Comparison of ENCODE assay signal across 8 mouse cellular contexts in genomic region chr11:90142393-90142792, GRCm38 (mm10). TPM values are rescaled to one million over a fixed set of nuclear protein-coding genes. Genes with fewer than 3 reads are reported as not detected.
DNase-seq lines count a peak whose midpoint lies in the region; ATAC-seq and TF ChIP-seq lines count a peak whose summit lies in the region.

No protein-coding gene starts in this region.

- no peaks in the 10 kb centered on the region for H3K36me3 ChIP-seq in midbrain, embryonic 14.5 days (ENCODE audit: control insufficient read depth, insufficient read depth, low read length)
- no peaks in the 10 kb centered on the region for H3K36me3 ChIP-seq in midbrain, embryonic 13.5 days
- no peaks in the 10 kb centered on the region for H3K36me3 ChIP-seq in heart, embryonic 14.5 days (ENCODE audit: control insufficient read depth, insufficient read depth, low read length)
- no peaks in the 10 kb centered on the region for H3K36me3 ChIP-seq in lung, embryonic 15.5 days
- no peaks in the 10 kb centered on the region for H3K36me3 ChIP-seq in intestine, postnatal 0 days (ENCODE audit: control insufficient read depth, insufficient read depth)

- 50% methylated on average over 4 of the region's 4 CpGs for WGBS in midbrain, embryonic 14.5 days
- 57% methylated on average over 4 of the region's 4 CpGs for WGBS in midbrain, embryonic 13.5 days
- WGBS in heart, embryonic 14.5 days = 42% methylated on average over 4 of the region's 4 CpGs
- WGBS in lung, embryonic 15.5 days = 26% methylated on average over 4 of the region's 4 CpGs
- WGBS in intestine, postnatal 0 days = 36% methylated on average over 4 of the region's 4 CpGs

- no peak overlapping the region for H3K4me2 ChIP-seq in midbrain, embryonic 14.5 days (ENCODE audit: low read length)
- H3K4me2 ChIP-seq in midbrain, embryonic 13.5 days (replicated peaks) = no peak overlapping the region
- no peak overlapping the region for H3K4me2 ChIP-seq in heart, embryonic 14.5 days (ENCODE audit: low read length)
- 0 out of 2 replicates have a peak overlapping the region, but pooled peaks have one; percentile 22 for H3K4me2 ChIP-seq in lung, embryonic 15.5 days
- no peak overlapping the region for H3K4me2 ChIP-seq in intestine, postnatal 0 days (replicated peaks; ENCODE audit: low read depth)

- no peaks in the 10 kb centered on the region for H3K9me3 ChIP-seq in midbrain, embryonic 14.5 days (ENCODE audit: control insufficient read depth, low read length)
- no peaks in the 10 kb centered on the region for H3K9me3 ChIP-seq in midbrain, embryonic 13.5 days
- H3K9me3 ChIP-seq in heart, embryonic 14.5 days (ENCODE audit: control insufficient read depth, low read length) = no peaks in the 10 kb centered on the region
- no peaks in the 10 kb centered on the region for H3K9me3 ChIP-seq in lung, embryonic 15.5 days
- no peaks in the 10 kb centered on the region for H3K9me3 ChIP-seq in intestine, postnatal 0 days (ENCODE audit: control insufficient read depth)

- no peaks in the 10 kb centered on the region for H3K4me1 ChIP-seq in midbrain, embryonic 14.5 days (ENCODE audit: control insufficient read depth, insufficient read depth, low read length)
- H3K4me1 ChIP-seq in midbrain, embryonic 13.5 days (replicated peaks) = 0 out of 2 replicates have a peak, but pooled peaks cover 2% of the 10 kb centered on the region
- peaks cover 6 to 9% of the 10 kb centered on the region in 2 experiments; a peak in 2 of 4 replicates for H3K4me1 ChIP-seq in heart, embryonic 14.5 days (ENCODE audit: control insufficient read depth in 2 of 2, insufficient read depth in 2 of 2, low read length in 2 of 2)
- H3K4me1 ChIP-seq in lung, embryonic 15.5 days = peaks cover 9% of the 10 kb centered on the region
- no peaks in the 10 kb centered on the region for H3K4me1 ChIP-seq in intestine, postnatal 0 days (replicated peaks; ENCODE audit: control insufficient read depth, insufficient read depth, low read length)

- no peak overlapping the region for H3K9ac ChIP-seq in midbrain, embryonic 14.5 days (replicated peaks; ENCODE audit: low read length)
- H3K9ac ChIP-seq in midbrain, embryonic 13.5 days (replicated peaks) = no peak overlapping the region
- H3K9ac ChIP-seq in heart, embryonic 14.5 days (ENCODE audit: low read length) = no peak overlapping the region
- H3K9ac ChIP-seq in lung, embryonic 15.5 days = no peak overlapping the region
- H3K9ac ChIP-seq in intestine, postnatal 0 days (ENCODE audit: low read depth, low read length) = no peak overlapping the region

- no peak for ATAC-seq in midbrain, embryonic 14.5 days (ENCODE audit: low FRiP score, low TSS enrichment)
- no peak for ATAC-seq in midbrain, embryonic 13.5 days
- ATAC-seq in heart, embryonic 14.5 days (ENCODE audit: insufficient number of reproducible peaks, insufficient read depth, low FRiP score, low read depth) = no peak
- ATAC-seq in lung, embryonic 15.5 days (ENCODE audit: borderline replicate concordance, extremely low read depth, low FRiP score, low TSS enrichment) = peak; percentile 74; the same call in 1 of the 2 replicates
- ATAC-seq in intestine, postnatal 0 days = no peak

- H3K27ac ChIP-seq in midbrain, embryonic 14.5 days (replicated peaks; ENCODE audit: low read depth, low read length) = no peak overlapping the region
- H3K27ac ChIP-seq in midbrain, embryonic 13.5 days = no peak overlapping the region
- peak overlapping the region; percentile 16 to 49; a peak in 3 of 4 replicates for H3K27ac ChIP-seq in heart, embryonic 14.5 days (replicated peaks in 1 of 2; ENCODE audit: control insufficient read depth in 1 of 2, insufficient read depth in 1 of 2, low read depth in 2 of 2, low read length in 2 of 2)
- H3K27ac ChIP-seq in lung, embryonic 15.5 days = no peak overlapping the region
- no peak overlapping the region for H3K27ac ChIP-seq in intestine, postnatal 0 days (ENCODE audit: low read depth, low read length)

- no peak for TF ChIP-seq CTCF in intestine, postnatal 0 days (IDR thresholded peaks at IDR 0.05; ENCODE audit: low read depth)

- peak; percentile 21 for DNase-seq in midbrain, embryonic 14.5 days
- peak; percentile 61 to 67 for DNase-seq in cerebellum, postnatal 14 days
- peak; percentile 49 for DNase-seq in testis, postnatal 10 days (ENCODE audit: low spot score)
- no peak for DNase-seq in thymus, postnatal 4 days

- H3K4me3 ChIP-seq in midbrain, embryonic 14.5 days (replicated peaks; ENCODE audit: low read depth, low read length) = no peak overlapping the region
- no peak overlapping the region for H3K4me3 ChIP-seq in midbrain, embryonic 13.5 days (replicated peaks)
- no peak overlapping the region for H3K4me3 ChIP-seq in heart, embryonic 14.5 days (ENCODE audit: control insufficient read depth in 1 of 2, insufficient read depth in 1 of 2, low read depth in 1 of 2, low read length in 2 of 2)
- H3K4me3 ChIP-seq in lung, embryonic 15.5 days = no peak overlapping the region
- no peak overlapping the region for H3K4me3 ChIP-seq in intestine, postnatal 0 days (ENCODE audit: low read depth, low read length)

- no peaks in the 10 kb centered on the region for H3K27me3 ChIP-seq in midbrain, embryonic 14.5 days (ENCODE audit: control insufficient read depth, insufficient read depth, low read length)
- no peaks in the 10 kb centered on the region for H3K27me3 ChIP-seq in midbrain, embryonic 13.5 days
- no peaks in the 10 kb centered on the region for H3K27me3 ChIP-seq in heart, embryonic 14.5 days (ENCODE audit: control insufficient read depth, insufficient read depth, low read length)
- H3K27me3 ChIP-seq in lung, embryonic 15.5 days = no peaks in the 10 kb centered on the region
- no peaks in the 10 kb centered on the region for H3K27me3 ChIP-seq in intestine, postnatal 0 days (replicated peaks; ENCODE audit: control insufficient read depth, insufficient read depth, low read length)

RNA-seq across cellular contexts. Expression of gene Gm45716, which starts 45.1 kb away (rescaled TPM):
- 29.6 and 30.3 TPM in 2 replicates for polyA plus RNA-seq in midbrain, embryonic 14.5 days (2014; fragmentation: Nextera tagmentation; extraction: Ambion mirVana)
- polyA plus RNA-seq in midbrain, embryonic 13.5 days (2015; fragmentation: Nextera tagmentation; extraction: Ambion mirVana) = 25.4 and 25.5 TPM in 2 replicates
- 56.4 and 61.0 TPM in 2 replicates for polyA plus RNA-seq in heart, embryonic 14.5 days (2014; fragmentation: Nextera tagmentation; extraction: Ambion mirVana)
- 8.6 and 8.7 TPM in 2 replicates for polyA plus RNA-seq in lung, embryonic 15.5 days (2015; fragmentation: Nextera tagmentation; extraction: Ambion mirVana)
- 23.9 and 25.4 TPM in 2 replicates for polyA plus RNA-seq in intestine, postnatal 0 days (2015; fragmentation: Nextera tagmentation; extraction: Ambion mirVana)

Comparison
In these comparisons a context has a peak if more than half of its experiments do, and no peak if none do; other contexts are left out.
1. H3K27ac ChIP-seq: peak in heart, embryonic 14.5 days (2 of 2); none in midbrain, embryonic 14.5 days (single experiment), midbrain, embryonic 13.5 days (single experiment), lung, embryonic 15.5 days (single experiment) and intestine, postnatal 0 days (single experiment).